Mouse (Mus musculus): ENCODE measurements at regions not wholly inside any gene's neighbourhood (a gene's known extent, or its start where the extent isn't known, plus 50 kb on each side); places are given as distances from the start of the nearest gene placed in this dataset.

DNA sequence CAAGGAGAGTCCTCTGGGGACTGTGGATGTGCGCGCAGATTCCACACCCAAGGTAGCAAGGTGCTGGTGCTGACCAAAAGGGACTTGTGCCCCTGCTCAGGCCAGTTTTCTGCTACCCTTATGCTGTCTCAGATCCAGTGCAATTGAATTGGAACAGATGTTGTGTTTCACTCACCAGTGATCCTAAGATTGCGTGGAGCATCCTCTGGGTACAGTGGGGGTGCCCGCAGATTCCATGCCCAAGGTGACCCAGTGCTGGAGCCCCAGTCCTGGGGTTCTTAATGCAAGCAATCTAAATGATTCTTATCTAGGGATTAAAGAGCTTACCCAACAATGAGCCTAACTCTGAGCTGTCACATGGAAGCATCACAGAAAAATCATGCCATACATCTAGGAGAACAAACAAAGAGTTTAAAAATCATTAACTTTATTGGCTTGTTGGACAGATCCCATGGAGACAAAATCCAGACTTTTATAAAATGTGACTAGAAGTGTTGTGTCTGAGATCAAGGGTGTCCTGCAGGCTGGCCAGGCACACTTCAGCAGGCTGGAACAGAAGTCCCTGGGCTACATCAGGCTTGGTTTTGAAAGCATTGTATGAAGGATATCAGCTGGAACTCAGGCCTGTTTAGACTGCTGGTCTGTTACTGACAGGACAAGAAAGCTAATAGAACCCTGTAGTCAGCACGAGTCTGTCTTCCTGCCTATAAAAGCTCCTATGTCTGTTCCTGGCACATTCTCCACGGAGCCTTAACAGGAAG lies 226.4 kb upstream of the Negr1 start:
- peaks cover 6% of the 10 kb centered on the region for H3K9me3 ChIP-seq (replicated peaks)
- TF ChIP-seq POLR2AphosphoS5 (IDR thresholded peaks at IDR 0.05; ENCODE audit: insufficient replicate concordance, low read depth, low read length) (no peak), GATA1 (IDR thresholded peaks at IDR 0.05; ENCODE audit: borderline replicate concordance, low read length) (no peak), CTCF (IDR thresholded peaks at IDR 0.05; ENCODE audit: low read depth, low read length) (no peak), GATA2 (IDR thresholded peaks at IDR 0.05; ENCODE audit: borderline replicate concordance, low read depth, low read length) (no peak), TAL1 (conservative IDR thresholded peaks at IDR 0.05; ENCODE audit: low read depth, low read length) (no peak)
- no peak overlapping the region for H3K4me3 ChIP-seq (ENCODE audit: low read depth, low read length)

DNA sequence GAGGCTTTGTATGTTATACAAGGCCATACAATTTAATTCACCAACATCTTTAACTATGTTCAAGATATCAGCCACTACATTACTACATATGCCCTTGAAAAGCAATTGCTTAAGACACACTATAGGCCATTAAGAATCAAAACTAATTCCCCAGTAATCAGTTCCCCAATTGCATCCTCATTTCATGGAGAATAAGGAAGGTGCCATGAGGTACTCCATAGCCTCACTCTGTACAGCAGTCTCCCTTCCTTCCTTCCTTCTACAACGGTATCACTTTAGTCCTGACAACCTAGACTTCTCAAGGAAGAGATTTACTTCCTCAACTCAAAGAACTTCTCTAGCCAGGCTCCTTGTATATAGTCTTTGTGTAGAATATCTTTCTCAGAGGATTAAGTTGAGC lies 220.1 kb upstream of the Negr1 start:
- ATAC-seq (ENCODE audit: extremely low read depth, insufficient number of reproducible peaks, low FRiP score, poor library complexity, severe bottlenecking) (no peak), DNase-seq (ENCODE audit: low spot score) (no peak)
- no peaks in the 10 kb centered on the region for H3K36me3 ChIP-seq (replicated peaks)
- H3K9me3 ChIP-seq (replicated peaks) = 0 out of 2 replicates have a peak, but pooled peaks cover 3% of the 10 kb centered on the region
- no peaks in the 10 kb centered on the region for H3K27me3 ChIP-seq (ENCODE audit: insufficient read depth, low read length)
- no peaks in the 10 kb centered on the region for H3K4me1 ChIP-seq (ENCODE audit: insufficient read depth, low read depth, low read length)
- TF ChIP-seq GATA1 (IDR thresholded peaks at IDR 0.05; ENCODE audit: borderline replicate concordance, low read length) (no peak), GATA2 (IDR thresholded peaks at IDR 0.05; ENCODE audit: borderline replicate concordance, low read depth, low read length) (no peak), TAL1 (conservative IDR thresholded peaks at IDR 0.05; ENCODE audit: low read depth, low read length) (no peak), POLR2AphosphoS5 (IDR thresholded peaks at IDR 0.05; ENCODE audit: insufficient replicate concordance, low read depth, low read length) (no peak), CTCF (IDR thresholded peaks at IDR 0.05; ENCODE audit: low read depth, low read length) (no peak)
- H3K4me3 ChIP-seq (ENCODE audit: low read depth, low read length) = no peak overlapping the region

More for the DNA sequence above, 226.4 kb upstream of the Negr1 start:
- ATAC-seq (ENCODE audit: extremely low read depth, insufficient number of reproducible peaks, low FRiP score, poor library complexity, severe bottlenecking) (no peak), DNase-seq (ENCODE audit: low spot score) (no peak)
- H3K27me3 ChIP-seq (ENCODE audit: insufficient read depth, low read length) = no peaks in the 10 kb centered on the region
- H3K4me1 ChIP-seq (ENCODE audit: insufficient read depth, low read depth, low read length) = no peaks in the 10 kb centered on the region
- no peaks in the 10 kb centered on the region for H3K36me3 ChIP-seq (replicated peaks)

DNA sequence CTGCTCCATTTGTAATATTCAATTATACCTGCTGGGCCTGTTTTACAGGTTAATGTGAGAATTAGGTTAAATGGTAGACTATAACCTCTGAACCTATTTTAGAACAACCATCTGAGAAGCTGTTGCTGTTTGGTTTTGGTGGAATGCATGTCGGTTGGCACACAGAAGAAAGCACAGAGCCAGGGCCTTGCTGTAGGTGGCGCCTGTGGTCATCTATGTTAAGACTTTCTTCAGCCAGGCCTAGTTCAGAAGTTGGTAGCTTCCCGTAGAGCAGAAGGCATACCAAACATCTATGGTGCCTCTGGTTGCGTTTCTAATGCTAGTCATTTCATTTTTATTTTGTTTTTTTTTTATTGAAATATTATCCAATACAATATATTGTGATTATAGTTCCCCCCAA lies 209.9 kb upstream of the Negr1 start:
- DNase-seq (ENCODE audit: low spot score) = no peak
- Histone ChIP-seq H3K27me3 (ENCODE audit: insufficient read depth, low read length) (no peaks in the 10 kb centered on the region), H3K9me3 (replicated peaks) (peaks cover 3% of the 10 kb centered on the region; the same call in 1 of the 2 replicates), H3K4me3 (ENCODE audit: low read depth, low read length) (no peak overlapping the region), H3K36me3 (replicated peaks) (no peaks in the 10 kb centered on the region), H3K4me1 (ENCODE audit: insufficient read depth, low read depth, low read length) (no peaks in the 10 kb centered on the region)
- no peak for ATAC-seq (ENCODE audit: extremely low read depth, insufficient number of reproducible peaks, low FRiP score, poor library complexity, severe bottlenecking)
- TF ChIP-seq POLR2AphosphoS5 (IDR thresholded peaks at IDR 0.05; ENCODE audit: insufficient replicate concordance, low read depth, low read length) (no peak), GATA2 (IDR thresholded peaks at IDR 0.05; ENCODE audit: borderline replicate concordance, low read depth, low read length) (no peak), GATA1 (IDR thresholded peaks at IDR 0.05; ENCODE audit: borderline replicate concordance, low read length) (no peak), TAL1 (conservative IDR thresholded peaks at IDR 0.05; ENCODE audit: low read depth, low read length) (no peak), CTCF (IDR thresholded peaks at IDR 0.05; ENCODE audit: low read depth, low read length) (no peak)

GRCm38 (mm10) chr3:156353430-156353829 lies 208.2 kb upstream of the Negr1 start:
- DNase-seq (ENCODE audit: low spot score) = no peak
- no peaks in the 10 kb centered on the region for H3K36me3 ChIP-seq (replicated peaks)

DNA sequence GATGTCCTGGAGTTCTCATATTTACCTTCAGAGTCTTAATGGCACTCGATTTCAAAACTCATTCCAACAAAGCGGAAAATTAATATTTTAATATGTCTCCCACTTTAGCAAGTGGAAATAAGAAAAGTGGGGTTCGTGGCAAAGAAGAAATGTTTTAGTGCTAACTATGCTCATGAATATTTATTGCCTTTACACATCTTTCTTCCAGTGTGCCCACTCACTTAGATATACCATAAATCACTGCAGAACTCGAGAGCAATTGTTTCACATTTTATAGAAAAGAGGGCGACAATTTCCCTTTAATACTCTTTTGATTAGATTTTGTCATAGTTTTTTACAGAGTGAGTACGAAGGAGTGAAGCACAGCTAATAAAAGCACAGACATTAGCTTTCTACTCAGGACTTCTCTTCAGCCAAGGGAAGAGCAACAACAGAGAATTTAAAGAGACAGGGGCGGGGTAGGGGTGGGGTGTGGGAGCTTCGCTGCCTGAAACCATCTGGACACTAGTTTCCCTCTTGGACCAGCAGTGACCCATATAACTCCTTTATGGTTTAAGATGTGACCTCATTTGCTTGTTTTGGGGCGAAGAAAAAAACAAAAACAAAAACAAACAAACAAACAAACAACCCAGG lies 207.6 kb upstream of the Negr1 start:
- Histone ChIP-seq H3K36me3 (replicated peaks) (no peaks in the 10 kb centered on the region), H3K9me3 (replicated peaks) (peaks cover 3% of the 10 kb centered on the region; the same call in 1 of the 2 replicates), H3K27me3 (ENCODE audit: insufficient read depth, low read length) (no peaks in the 10 kb centered on the region), H3K4me3 (ENCODE audit: low read depth, low read length) (no peak overlapping the region), H3K4me1 (ENCODE audit: insufficient read depth, low read depth, low read length) (no peaks in the 10 kb centered on the region)
- ATAC-seq (ENCODE audit: extremely low read depth, insufficient number of reproducible peaks, low FRiP score, poor library complexity, severe bottlenecking) (no peak), DNase-seq (ENCODE audit: low spot score) (no peak)
- no peak for TF ChIP-seq GATA1 (IDR thresholded peaks at IDR 0.05; ENCODE audit: borderline replicate concordance, low read length)
- TF ChIP-seq TAL1 (conservative IDR thresholded peaks at IDR 0.05; ENCODE audit: low read depth, low read length) = no peak
- no peak for TF ChIP-seq CTCF (IDR thresholded peaks at IDR 0.05; ENCODE audit: low read depth, low read length)
- TF ChIP-seq POLR2AphosphoS5 (IDR thresholded peaks at IDR 0.05; ENCODE audit: insufficient replicate concordance, low read depth, low read length) = no peak

More at GRCm38 (mm10) chr3:156353430-156353829, 208.2 kb upstream of the Negr1 start:
- peaks cover 3% of the 10 kb centered on the region; the same call in 1 of the 2 replicates for H3K9me3 ChIP-seq (replicated peaks)
- no peaks in the 10 kb centered on the region for H3K27me3 ChIP-seq (ENCODE audit: insufficient read depth, low read length)
- H3K4me3 ChIP-seq (ENCODE audit: low read depth, low read length) = no peak overlapping the region
- no peak for TF ChIP-seq GATA1 (IDR thresholded peaks at IDR 0.05; ENCODE audit: borderline replicate concordance, low read length)
- TF ChIP-seq POLR2AphosphoS5 (IDR thresholded peaks at IDR 0.05; ENCODE audit: insufficient replicate concordance, low read depth, low read length) = no peak
- TF ChIP-seq TAL1 (conservative IDR thresholded peaks at IDR 0.05; ENCODE audit: low read depth, low read length) = no peak
- TF ChIP-seq CTCF (IDR thresholded peaks at IDR 0.05; ENCODE audit: low read depth, low read length) = no peak
- TF ChIP-seq GATA2 (IDR thresholded peaks at IDR 0.05; ENCODE audit: borderline replicate concordance, low read depth, low read length) = no peak
- H3K4me1 ChIP-seq (ENCODE audit: insufficient read depth, low read depth, low read length) = no peaks in the 10 kb centered on the region
- ATAC-seq (ENCODE audit: extremely low read depth, insufficient number of reproducible peaks, low FRiP score, poor library complexity, severe bottlenecking) = no peak

DNA sequence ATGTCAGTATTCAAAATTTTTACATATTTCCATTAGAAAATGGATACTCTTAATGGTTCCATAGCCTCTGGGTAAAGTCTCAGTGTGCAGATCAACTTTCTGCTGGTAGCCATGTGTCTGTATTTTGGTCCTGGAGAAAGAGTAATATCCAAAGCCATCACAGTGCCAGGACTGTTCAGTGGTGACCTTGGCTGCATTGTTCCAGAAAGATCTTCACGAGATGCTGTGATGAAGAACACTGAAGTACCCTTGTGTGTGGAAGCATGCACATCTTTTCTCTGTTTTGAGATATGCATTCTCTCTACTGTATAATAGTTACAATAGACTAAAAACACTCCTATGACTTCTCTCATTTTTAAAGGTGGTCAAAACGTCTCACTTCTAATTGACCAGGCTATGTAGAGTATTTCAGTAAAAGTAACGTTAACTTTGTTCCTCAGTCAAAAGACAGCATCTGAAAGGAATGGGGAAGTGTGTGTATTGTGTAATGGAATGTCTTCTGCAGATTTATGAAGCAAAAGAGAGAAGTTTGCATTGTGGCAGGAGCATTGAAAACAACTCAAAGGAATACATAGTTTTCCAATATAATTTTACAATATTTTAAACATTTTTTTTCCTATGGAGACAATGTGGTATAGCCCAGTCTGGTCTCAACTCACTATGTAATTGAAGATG lies 192.8 kb upstream of the Negr1 start:
- TF ChIP-seq GATA1 (IDR thresholded peaks at IDR 0.05; ENCODE audit: borderline replicate concordance, low read length) = no peak
- TF ChIP-seq CTCF (IDR thresholded peaks at IDR 0.05; ENCODE audit: low read depth, low read length) = no peak
- no peak for TF ChIP-seq GATA2 (IDR thresholded peaks at IDR 0.05; ENCODE audit: borderline replicate concordance, low read depth, low read length)
- TF ChIP-seq TAL1 (conservative IDR thresholded peaks at IDR 0.05; ENCODE audit: low read depth, low read length) = no peak
- no peak for TF ChIP-seq POLR2AphosphoS5 (IDR thresholded peaks at IDR 0.05; ENCODE audit: insufficient replicate concordance, low read depth, low read length)
- DNase-seq (ENCODE audit: low spot score) (no peak), ATAC-seq (ENCODE audit: extremely low read depth, insufficient number of reproducible peaks, low FRiP score, poor library complexity, severe bottlenecking) (no peak)
- H3K36me3 ChIP-seq (replicated peaks) = no peaks in the 10 kb centered on the region
- H3K4me1 ChIP-seq (ENCODE audit: insufficient read depth, low read depth, low read length) = no peaks in the 10 kb centered on the region
- no peaks in the 10 kb centered on the region for H3K27me3 ChIP-seq (ENCODE audit: insufficient read depth, low read length)
- no peak overlapping the region for H3K4me3 ChIP-seq (ENCODE audit: low read depth, low read length)
- peaks cover 4% of the 10 kb centered on the region; the same call in 1 of the 2 replicates for H3K9me3 ChIP-seq (replicated peaks)
